Mouse (Mus musculus): Measurements from ENCODE around the gene Sec1. TPM values are rescaled to one million over a fixed set of nuclear protein-coding genes. Genes with fewer than 3 reads are reported as not detected.
A peak's percentile ranks its signal among the peaks of the same experiment; 100 is the strongest.

Sec1 gene
- polyA plus RNA-seq, 1 experiment from 2014 or later, result 0.40 TPM

DNA sequence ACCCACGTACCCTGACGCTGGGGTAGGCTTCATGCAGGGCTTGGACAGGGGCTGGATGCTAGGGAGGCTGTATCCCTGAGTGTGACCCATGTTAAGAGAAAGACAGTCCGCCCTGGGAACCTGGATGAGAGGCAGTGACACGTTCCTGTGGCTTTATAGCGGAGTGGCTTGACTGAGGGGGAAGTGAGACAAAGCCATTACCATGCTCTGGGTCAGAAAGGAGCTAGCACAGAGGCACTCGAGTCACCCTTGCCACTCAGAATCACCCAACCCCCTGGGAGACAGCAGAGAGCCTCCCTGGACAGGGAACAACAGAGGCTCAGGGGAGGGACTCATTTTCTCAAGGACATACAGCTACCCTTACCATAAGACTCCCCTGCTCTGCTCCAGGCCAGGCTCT is 5.1 kb downstream of the Sec1 start:
- WGBS, result 51% methylated on average over 6 of the region's 6 CpGs
- Histone ChIP-seq H3K4me3 (replicated peaks) (no peak overlapping the region), H3K9me3 (no peaks in the 10 kb centered on the region), H3K4me2 (no peak overlapping the region), H3K27ac (no peak overlapping the region), H3K36me3 (no peaks in the 10 kb centered on the region), H3K9ac (replicated peaks) (no peak overlapping the region), H3K27me3 (0 out of 2 replicates have a peak, but pooled peaks cover 6% of the 10 kb centered on the region), H3K4me1 (replicated peaks) (peaks cover 28% of the 10 kb centered on the region)
- ATAC-seq (ENCODE audit: insufficient number of reproducible peaks, insufficient read depth, low FRiP score, low TSS enrichment, low read depth), result no peak

DNA sequence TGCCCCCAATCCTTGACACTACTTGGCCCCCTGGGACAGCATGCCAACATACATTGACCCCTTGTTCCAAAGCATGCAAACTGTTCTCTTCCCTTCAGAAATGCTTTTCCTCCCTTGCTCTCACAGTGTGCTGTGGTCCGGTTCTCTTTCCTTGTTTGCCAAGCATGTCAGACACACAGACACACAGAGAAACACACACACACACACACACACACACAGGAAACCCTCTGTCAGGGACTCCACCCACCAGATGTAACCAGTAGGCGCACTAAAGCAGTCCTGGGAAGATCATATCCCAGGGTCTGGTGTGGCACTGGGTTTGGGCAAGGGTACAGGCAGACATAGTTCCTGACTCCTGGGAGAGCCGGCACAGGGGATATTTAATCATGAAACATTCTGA is 7.4 kb downstream of the Sec1 start:
- H3K4me1 ChIP-seq (replicated peaks), result peaks cover 28% of the 10 kb centered on the region
- H3K4me2 ChIP-seq, result no peak overlapping the region
- WGBS, result 75% methylated on average over 3 of the region's 3 CpGs
- H3K27ac ChIP-seq, result no peak overlapping the region
- no peaks in the 10 kb centered on the region for H3K9me3 ChIP-seq
- no peak for ATAC-seq (ENCODE audit: insufficient number of reproducible peaks, insufficient read depth, low FRiP score, low TSS enrichment, low read depth)
- no peak overlapping the region for H3K4me3 ChIP-seq (replicated peaks)
- no peak overlapping the region for H3K9ac ChIP-seq (replicated peaks)
- H3K27me3 ChIP-seq, result 0 out of 2 replicates have a peak, but pooled peaks cover 6% of the 10 kb centered on the region
- no peaks in the 10 kb centered on the region for H3K36me3 ChIP-seq

DNA sequence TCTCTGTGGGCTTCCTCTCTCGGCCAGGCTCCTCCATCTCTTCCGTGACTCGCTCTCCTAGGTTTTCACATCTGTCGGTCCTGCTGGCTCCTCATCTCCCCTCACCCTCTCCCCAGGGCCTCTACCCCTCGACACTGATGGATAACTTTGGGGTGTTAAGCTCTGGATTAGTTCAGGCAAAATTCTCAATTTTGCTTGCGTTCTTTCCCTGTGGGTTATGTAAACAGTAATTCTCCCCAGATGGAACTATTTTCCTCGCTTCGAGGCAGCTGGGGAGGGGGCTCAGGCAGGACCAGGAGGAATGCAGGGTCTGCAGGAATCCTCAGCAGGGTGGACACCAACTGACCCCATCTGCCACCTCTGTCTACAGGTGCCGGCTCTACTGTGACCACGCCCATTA is 8.4 kb downstream of the Sec1 start:
- Histone ChIP-seq H3K27me3 (0 out of 2 replicates have a peak, but pooled peaks cover 6% of the 10 kb centered on the region), H3K4me2 (0 out of 2 replicates have a peak overlapping the region, but pooled peaks have one; percentile 2), H3K4me1 (replicated peaks) (peaks cover 28% of the 10 kb centered on the region), H3K36me3 (no peaks in the 10 kb centered on the region), H3K27ac (peak overlapping the region; percentile 57; the same call in 1 of the 2 replicates), H3K4me3 (replicated peaks) (no peak overlapping the region), H3K9ac (replicated peaks) (no peak overlapping the region; the same call in 1 of the 2 replicates), H3K9me3 (no peaks in the 10 kb centered on the region)
- 28% methylated on average over 10 of the region's 10 CpGs for WGBS
- no peak for ATAC-seq (ENCODE audit: insufficient number of reproducible peaks, insufficient read depth, low FRiP score, low TSS enrichment, low read depth)

DNA sequence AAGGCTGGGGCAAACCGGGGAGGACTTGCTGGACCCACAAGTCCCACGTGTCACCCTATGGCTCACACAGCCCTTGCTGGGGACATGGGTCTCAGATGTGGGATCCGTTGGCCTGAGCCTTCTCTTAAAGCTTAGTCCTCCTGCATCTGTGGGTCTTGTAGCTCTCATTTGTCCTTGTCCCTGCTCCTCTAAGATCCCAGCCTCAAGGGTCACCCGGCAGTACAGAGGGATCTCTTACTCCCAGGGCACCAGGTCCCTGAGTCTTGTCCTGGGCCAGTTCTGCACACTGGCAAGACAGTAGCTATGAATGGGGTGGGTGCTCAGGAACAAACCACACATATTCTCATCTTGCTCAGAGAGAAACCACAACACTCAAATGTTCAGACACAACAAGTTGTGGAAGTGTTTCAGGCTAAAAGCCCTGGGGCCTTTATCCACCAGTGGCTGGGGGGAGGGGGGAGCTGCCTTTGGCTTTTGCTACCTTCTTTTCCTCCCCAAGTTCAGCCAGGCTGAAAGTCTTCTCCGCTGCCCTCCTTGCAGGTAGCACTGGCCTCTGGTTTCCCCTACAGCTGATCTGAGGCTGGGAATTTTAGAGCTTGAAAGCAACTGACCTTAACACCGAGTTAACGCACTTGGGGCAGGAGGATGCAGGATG is 10.7 kb downstream of the Sec1 start, which contains the start of gene Ntn5:
Ntn5 (plus strand) TSS at position 627 of the 655 bp plus-strand sequence.
- 77% methylated on average over 7 of the region's 7 CpGs for WGBS
- H3K4me2 ChIP-seq, result peak within 1 kb of the TSS; percentile 40; the same call in 1 of the 2 replicates
- no peaks in the 10 kb centered on the region for H3K9me3 ChIP-seq
- ATAC-seq (ENCODE audit: insufficient number of reproducible peaks, insufficient read depth, low FRiP score, low TSS enrichment, low read depth), result no peak
- H3K9ac ChIP-seq (replicated peaks), result 0 out of 2 replicates have a peak within 1 kb of the TSS, but pooled peaks have one; percentile 18
- 0 out of 2 replicates have a peak, but pooled peaks cover 6% of the 10 kb centered on the region for H3K27me3 ChIP-seq
- no peaks in the 10 kb centered on the region for H3K36me3 ChIP-seq
- H3K4me1 ChIP-seq (replicated peaks), result peaks cover 21% of the 10 kb centered on the region
- no peak within 1 kb of the TSS; the same call in 1 of the 2 replicates for H3K27ac ChIP-seq
- H3K4me3 ChIP-seq (replicated peaks), result no peak within 1 kb of the TSS

DNA sequence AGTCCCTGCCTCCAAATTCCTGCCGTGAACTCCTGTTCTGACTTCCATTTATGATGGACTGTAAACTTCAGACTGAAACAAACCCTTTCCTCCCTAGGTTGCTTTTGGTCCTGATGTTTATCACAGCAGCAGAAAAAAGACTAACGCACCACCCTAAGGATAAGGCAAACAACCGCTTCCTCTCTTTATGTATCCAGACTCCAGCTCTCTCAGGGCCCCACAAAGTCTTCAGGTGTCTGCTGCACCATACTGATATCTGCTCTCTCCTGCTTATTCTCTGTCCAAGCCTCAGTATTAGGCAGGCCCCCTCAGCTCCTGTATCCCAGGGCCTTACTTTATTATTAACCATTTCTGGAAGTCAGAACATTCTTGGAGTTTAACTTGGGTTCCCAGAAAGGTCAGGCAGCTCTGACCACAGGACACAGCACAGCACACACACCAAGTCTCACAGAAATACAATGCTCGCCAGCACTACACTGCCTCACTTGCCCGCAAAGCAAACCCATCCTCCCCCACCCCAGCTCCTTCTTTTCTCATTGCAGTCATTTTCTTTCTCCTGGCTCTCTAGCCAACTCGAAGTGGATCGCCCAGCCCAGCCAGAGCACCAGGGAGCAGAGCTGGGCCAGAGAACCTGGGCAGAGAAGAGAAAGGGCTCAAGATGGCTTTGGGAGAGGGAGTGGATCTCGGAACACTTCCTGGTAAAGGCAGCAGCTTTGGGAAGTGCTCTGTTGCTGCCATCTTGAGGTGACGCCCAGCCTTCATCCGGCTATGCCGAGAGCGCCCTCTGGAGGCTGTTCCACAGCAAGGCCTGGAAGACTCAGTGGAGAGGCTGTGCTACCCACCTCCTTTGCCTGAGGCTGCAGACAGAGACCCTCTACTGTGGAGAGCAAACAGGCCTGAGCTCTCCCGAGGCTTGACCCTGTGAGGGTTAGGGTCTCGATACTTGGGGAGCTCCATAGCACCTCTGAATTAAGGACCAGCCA is 11.8 kb downstream of the Sec1 start:
- Histone ChIP-seq H3K27me3 (0 out of 2 replicates have a peak, but pooled peaks cover 6% of the 10 kb centered on the region), H3K4me2 (peak overlapping the region; percentile 40), H3K4me3 (replicated peaks) (0 out of 2 replicates have a peak overlapping the region, but pooled peaks have one; percentile 9), H3K9me3 (no peaks in the 10 kb centered on the region), H3K4me1 (replicated peaks) (peaks cover 21% of the 10 kb centered on the region), H3K9ac (replicated peaks) (0 out of 2 replicates have a peak overlapping the region, but pooled peaks have one; percentile 31), H3K36me3 (no peaks in the 10 kb centered on the region), H3K27ac (peak overlapping the region; percentile 67)
- 29% methylated on average over 14 of the region's 14 CpGs for WGBS
- ATAC-seq (ENCODE audit: insufficient number of reproducible peaks, insufficient read depth, low FRiP score, low TSS enrichment, low read depth), result peak; percentile 61

DNA sequence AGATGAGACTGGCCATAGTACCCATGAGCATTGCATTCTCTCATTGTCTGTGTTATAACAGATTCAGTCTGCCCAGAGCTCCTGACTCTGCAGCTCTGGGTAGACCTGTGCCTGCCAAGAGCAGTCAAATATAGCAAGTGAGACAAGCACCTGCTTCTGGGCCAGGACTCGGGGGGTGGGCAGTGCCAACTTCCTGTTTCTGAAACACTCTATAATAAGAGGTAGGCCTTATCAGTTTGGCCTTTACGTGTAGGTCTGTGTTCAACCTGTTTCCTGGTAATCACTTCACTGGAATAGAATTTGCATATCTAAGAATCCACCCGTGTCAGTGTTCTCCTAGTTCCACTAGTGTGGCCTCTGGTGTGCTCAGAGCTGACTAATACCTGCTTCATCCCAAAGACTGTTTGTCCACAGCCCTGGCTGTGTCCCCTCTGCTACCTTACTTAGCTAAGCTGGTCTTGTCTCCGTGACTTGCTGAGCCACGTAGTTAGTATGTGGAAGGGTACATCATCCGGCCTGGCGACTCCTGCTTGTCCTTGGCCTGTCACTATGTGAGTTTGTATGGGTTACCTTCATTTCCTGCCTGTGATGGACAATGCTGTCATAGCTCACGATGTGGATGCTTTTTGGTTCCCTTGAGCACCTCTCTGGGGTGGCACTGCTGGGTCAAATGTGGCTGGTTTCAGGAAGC is 13.0 kb downstream of the Sec1 start:
- Histone ChIP-seq H3K4me2 (no peak overlapping the region), H3K4me3 (replicated peaks) (no peak overlapping the region), H3K27ac (no peak overlapping the region), H3K27me3 (0 out of 2 replicates have a peak, but pooled peaks cover 2% of the 10 kb centered on the region), H3K9ac (replicated peaks) (no peak overlapping the region), H3K36me3 (no peaks in the 10 kb centered on the region), H3K4me1 (replicated peaks) (peaks cover 17% of the 10 kb centered on the region), H3K9me3 (no peaks in the 10 kb centered on the region)
- ATAC-seq (ENCODE audit: insufficient number of reproducible peaks, insufficient read depth, low FRiP score, low TSS enrichment, low read depth), result no peak
- 85% methylated on average over 8 of the region's 8 CpGs for WGBS

DNA sequence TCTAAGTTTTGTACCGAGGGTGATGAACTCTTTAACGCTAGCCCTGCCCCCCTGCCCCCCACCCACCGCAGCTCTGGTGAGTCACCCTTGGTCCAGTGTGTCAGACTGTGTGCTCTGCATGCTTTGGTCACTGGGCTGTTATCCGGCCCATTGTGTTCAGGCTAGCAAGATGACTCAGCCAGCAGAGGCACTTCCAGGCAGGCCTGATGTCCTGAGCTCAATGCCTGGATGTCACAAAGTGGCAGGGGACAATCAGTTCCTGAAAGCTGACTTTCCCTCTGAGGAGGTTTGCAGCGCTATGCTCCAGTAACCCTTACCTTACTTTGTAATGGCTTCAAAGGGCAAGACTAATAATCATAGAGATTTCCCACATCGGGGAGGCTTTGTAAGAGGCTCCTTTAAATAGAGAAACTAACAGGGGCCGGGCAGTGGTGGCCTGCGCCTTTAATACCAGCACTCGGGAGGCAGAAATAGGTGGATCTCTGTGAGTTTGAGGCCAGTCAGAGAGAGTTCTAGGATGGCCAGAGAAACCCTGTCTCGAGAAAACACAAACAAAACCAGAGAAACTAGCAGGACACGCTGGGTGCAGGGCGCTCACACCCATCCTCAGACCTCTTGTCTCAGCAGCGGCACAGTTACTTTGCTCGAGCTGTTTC is 14.1 kb downstream of the Sec1 start:
- Histone ChIP-seq H3K4me1 (replicated peaks) (peaks cover 6% of the 10 kb centered on the region; the same call in 1 of the 2 replicates), H3K9ac (replicated peaks) (no peak overlapping the region), H3K9me3 (no peaks in the 10 kb centered on the region), H3K27me3 (no peaks in the 10 kb centered on the region), H3K36me3 (no peaks in the 10 kb centered on the region), H3K4me3 (replicated peaks) (no peak overlapping the region), H3K4me2 (no peak overlapping the region), H3K27ac (no peak overlapping the region)
- 83% methylated on average over 14 of the region's 14 CpGs for WGBS
- ATAC-seq (ENCODE audit: insufficient number of reproducible peaks, insufficient read depth, low FRiP score, low TSS enrichment, low read depth), result no peak

DNA sequence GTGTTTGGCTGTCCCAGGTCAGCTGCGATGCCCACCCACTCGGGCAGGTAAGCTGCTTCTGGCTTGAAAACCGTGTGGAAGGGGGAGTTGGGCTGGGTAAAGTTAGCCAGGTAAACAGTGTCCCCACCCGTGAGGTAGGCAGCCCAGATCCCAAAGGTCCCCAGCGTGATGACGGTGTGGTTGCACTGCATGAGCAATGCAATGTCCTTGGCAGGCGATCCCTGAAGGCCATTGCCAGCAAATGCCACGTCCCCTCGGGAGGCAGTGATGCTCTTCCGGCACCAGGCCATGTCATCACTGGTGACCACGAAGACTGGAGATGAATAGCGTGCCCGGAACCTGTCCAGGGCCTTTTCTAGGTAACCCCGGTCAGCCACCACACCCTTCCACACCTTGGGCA is 15.7 kb downstream of the Sec1 start:
- no peaks in the 10 kb centered on the region for H3K36me3 ChIP-seq
- no peak overlapping the region for H3K4me3 ChIP-seq (replicated peaks)
- H3K4me1 ChIP-seq (replicated peaks), result no peaks in the 10 kb centered on the region; the same call in 1 of the 2 replicates
- no peak for ATAC-seq (ENCODE audit: insufficient number of reproducible peaks, insufficient read depth, low FRiP score, low TSS enrichment, low read depth)
- H3K27ac ChIP-seq, result no peak overlapping the region
- no peaks in the 10 kb centered on the region for H3K27me3 ChIP-seq
- H3K4me2 ChIP-seq, result no peak overlapping the region
- no peaks in the 10 kb centered on the region for H3K9me3 ChIP-seq
- no peak overlapping the region for H3K9ac ChIP-seq (replicated peaks)
- 92% methylated on average over 14 of the region's 14 CpGs for WGBS

DNA sequence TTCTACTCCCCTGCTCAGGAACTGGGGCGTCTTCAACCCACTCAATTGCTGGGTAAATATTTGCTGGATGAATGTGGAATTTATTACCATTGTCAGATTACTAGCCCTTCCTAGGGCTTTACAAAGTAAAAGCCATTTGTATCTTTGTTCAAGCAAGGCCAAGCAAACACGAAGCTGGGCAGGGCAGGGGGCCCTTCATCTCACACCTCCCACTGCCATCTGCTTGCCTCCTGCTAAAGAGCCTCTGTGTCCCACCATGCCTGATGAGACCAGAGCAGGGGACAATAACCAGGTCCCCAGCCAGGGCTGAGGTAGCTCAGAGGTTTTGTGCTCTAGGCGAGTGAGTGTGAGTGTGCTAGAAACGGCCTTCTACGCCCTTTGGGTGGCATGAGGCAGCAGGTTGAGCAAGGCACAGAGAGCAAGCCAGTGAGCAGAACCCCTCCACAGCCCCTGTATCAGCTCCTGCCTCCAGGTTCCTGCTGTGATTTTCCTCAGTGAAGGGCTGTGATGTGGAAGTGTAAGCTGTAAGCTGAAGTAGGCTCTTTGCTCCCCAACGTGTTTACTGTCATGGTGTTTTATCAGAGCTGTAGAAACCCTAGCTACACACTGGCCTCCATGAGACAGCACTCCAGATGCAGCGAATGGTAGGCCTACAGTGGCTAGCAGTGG is 16.4 kb downstream of the Sec1 start:
- Histone ChIP-seq H3K4me2 (no peak overlapping the region), H3K4me1 (replicated peaks) (no peaks in the 10 kb centered on the region; the same call in 1 of the 2 replicates), H3K9ac (replicated peaks) (no peak overlapping the region), H3K36me3 (no peaks in the 10 kb centered on the region), H3K27ac (no peak overlapping the region), H3K27me3 (no peaks in the 10 kb centered on the region), H3K4me3 (replicated peaks) (no peak overlapping the region), H3K9me3 (no peaks in the 10 kb centered on the region)
- 66% methylated on average over 7 of the region's 7 CpGs for WGBS
- ATAC-seq (ENCODE audit: insufficient number of reproducible peaks, insufficient read depth, low FRiP score, low TSS enrichment, low read depth), result no peak

DNA sequence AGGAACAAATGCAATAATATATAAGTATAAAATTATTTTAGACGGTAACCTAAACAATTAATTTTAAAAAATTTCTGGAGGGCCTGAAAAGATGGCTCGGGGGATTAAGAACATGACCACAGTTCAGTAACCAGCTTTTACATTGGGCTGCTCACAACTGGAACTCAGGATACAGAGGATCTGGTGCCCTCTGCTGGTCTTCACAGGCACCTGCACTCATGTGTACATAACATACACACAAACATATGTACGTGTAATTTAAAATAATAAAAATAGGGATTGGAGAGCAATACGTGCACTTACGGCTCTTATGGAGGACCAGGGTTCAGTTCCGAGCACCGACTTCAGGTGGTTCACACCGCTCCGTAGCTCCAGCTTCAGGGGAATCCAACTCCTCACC is 25.3 kb downstream of the Sec1 start:
- 0 out of 2 replicates have a peak, but pooled peaks cover 3% of the 10 kb centered on the region for H3K9me3 ChIP-seq
- no peak for ATAC-seq (ENCODE audit: insufficient number of reproducible peaks, insufficient read depth, low FRiP score, low TSS enrichment, low read depth)
- H3K27me3 ChIP-seq, result no peaks in the 10 kb centered on the region
- no peak overlapping the region for H3K27ac ChIP-seq
- H3K4me2 ChIP-seq, result no peak overlapping the region
- H3K36me3 ChIP-seq, result no peaks in the 10 kb centered on the region
- H3K9ac ChIP-seq (replicated peaks), result no peak overlapping the region
- peaks cover 13% of the 10 kb centered on the region; the same call in 1 of the 2 replicates for H3K4me1 ChIP-seq (replicated peaks)
- H3K4me3 ChIP-seq (replicated peaks), result no peak overlapping the region
- WGBS, result 92% methylated on average over 9 of the region's 9 CpGs

All from limb, embryonic 12.5 days (tissue).